Mouse (Mus musculus) ES-E14 (cell line): ENCODE measurements at regions not wholly inside any gene's neighbourhood (a gene's known extent, or its start where the extent isn't known, plus 50 kb on each side); places are given as distances from the start of the nearest gene placed in this dataset.

Experiments
- CHD2 ChIP-seq: IDR thresholded peaks from 2 replicates; pipeline ENCODE4 v1.6.1; 2014; ENCODE audit warnings: mild to moderate bottlenecking, low read depth, low read length, inconsistent platforms
- HCFC1 ChIP-seq: IDR thresholded peaks from 2 replicates; pipeline ENCODE4 v1.6.1; 2012; ENCODE audit warnings: low read length, inconsistent platforms, borderline replicate concordance; ENCODE audit not compliant: insufficient read depth
- MAFK ChIP-seq: IDR thresholded peaks from 2 replicates; pipeline ENCODE4 v1.6.1; 2014; ENCODE audit warnings: mild to moderate bottlenecking, low read depth, low read length, inconsistent platforms; ENCODE audit not compliant: insufficient read depth
- ZC3H11A ChIP-seq: IDR thresholded peaks from 2 replicates; pipeline ENCODE4 v1.6.1; 2012; ENCODE audit warnings: low read depth, mild to moderate bottlenecking, inconsistent platforms, low read length, borderline replicate concordance
- ZNF384 ChIP-seq: IDR thresholded peaks from 2 replicates; pipeline ENCODE4 v1.6.1; 2012; ENCODE audit warnings: low read depth, low read length, inconsistent platforms

DNA sequence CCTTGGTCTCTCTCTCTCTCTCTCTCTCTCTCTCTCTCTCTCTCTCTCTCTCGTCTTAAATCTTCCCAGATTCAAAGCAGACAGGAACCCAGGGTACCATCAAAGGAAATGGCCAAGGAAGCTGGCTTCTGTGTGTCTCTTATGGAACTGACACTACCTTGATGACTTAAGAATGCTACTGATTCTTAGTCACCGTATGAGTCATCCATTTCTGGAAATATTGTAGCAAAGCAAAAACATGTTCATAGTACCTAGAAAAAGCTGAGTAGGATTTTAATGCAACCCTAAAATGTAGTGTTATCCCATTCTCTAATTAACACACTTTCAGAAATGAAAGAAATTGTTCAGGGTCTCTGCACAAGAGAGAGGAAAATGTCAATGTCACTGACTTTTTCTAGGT lies 396.0 kb upstream of the Ddi1 start:
- TF ChIP-seq ZC3H11A = no peak
- no peak for TF ChIP-seq HCFC1
- no peak for TF ChIP-seq ZNF384
- no peak for TF ChIP-seq MAFK
- TF ChIP-seq CHD2 = no peak
